Mouse (Mus musculus) lung, postnatal 0 days (tissue): ENCODE results near the gene Cenph.
"Not testable (repeated sequence)": the region's sequence is repeated elsewhere in the genome, so short reads cannot be mapped to it uniquely, and the experiment has no call there.

Source experiments
- CTCF ChIP-seq: IDR thresholded peaks from 2 replicates; pipeline ENCODE4 v1.5.1; 2016; ENCODE audit warnings: antibody characterized with exemption, mild to moderate bottlenecking
- EP300 ChIP-seq: IDR thresholded peaks from 2 replicates; pipeline ENCODE4 v1.6.1; 2016; ENCODE audit warnings: antibody characterized with exemption, mild to moderate bottlenecking, control low read depth

- TF ChIP-seq CTCF, EP300: not testable (repeated sequence)
Observed at GRCm38 (mm10) chr13:100731462-100732046, 44.1 kb downstream of the Cenph start.
